Mouse (Mus musculus): ENCODE results near the gene Casp7. TPM values are rescaled to one million over a fixed set of nuclear protein-coding genes. Genes with fewer than 3 reads are reported as not detected.
A peak's percentile ranks its signal among the peaks of the same experiment; 100 is the strongest.
"Not testable (repeated sequence)": the region's sequence is repeated elsewhere in the genome, so short reads cannot be mapped to it uniquely, and the experiment has no call there.

Casp7 gene
- polyA plus RNA-seq, 1 experiment from 2014 or later = 17.2 TPM

DNA sequence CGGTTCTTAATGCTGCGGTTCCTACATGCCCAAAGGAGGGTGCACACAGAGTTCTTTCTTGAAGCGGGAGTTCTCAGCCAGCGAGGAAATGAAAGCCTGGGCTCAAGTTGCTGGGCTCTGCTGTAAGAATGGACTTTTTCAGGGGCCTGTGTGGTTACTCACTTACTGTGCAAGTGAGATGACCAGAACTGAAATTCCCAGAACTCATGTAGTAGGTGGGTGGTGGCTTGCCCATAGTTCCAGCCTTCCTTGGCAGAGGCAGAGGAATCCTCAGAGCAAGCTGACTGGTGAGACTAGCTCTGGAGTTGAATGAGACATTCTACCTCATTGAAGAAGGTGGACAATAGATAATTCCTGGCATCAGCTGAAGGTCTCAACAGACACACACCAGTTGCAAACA, 8.9 kb downstream of the Casp7 start:
- H3K4me1 ChIP-seq (ENCODE audit: control insufficient read depth, insufficient read depth, low read length) = no peaks in the 10 kb centered on the region
- no peak overlapping the region for H3K27ac ChIP-seq (replicated peaks; ENCODE audit: low read depth, low read length)
- no peak overlapping the region for H3K4me2 ChIP-seq (ENCODE audit: low read length)
- DNase-seq (no peak), ATAC-seq (ENCODE audit: low FRiP score, low TSS enrichment) (no peak)
- H3K27me3 ChIP-seq (ENCODE audit: control insufficient read depth, insufficient read depth, low read length) = no peaks in the 10 kb centered on the region
- 98% methylated on average over 4 of the region's 4 CpGs for WGBS
- no peak overlapping the region for H3K9ac ChIP-seq (replicated peaks; ENCODE audit: low read length)
- H3K4me3 ChIP-seq (replicated peaks; ENCODE audit: low read depth, low read length) = no peak overlapping the region
- H3K9me3 ChIP-seq (ENCODE audit: control insufficient read depth, low read length) = no peaks in the 10 kb centered on the region
- H3K36me3 ChIP-seq (ENCODE audit: control insufficient read depth, insufficient read depth, low read length) = no peaks in the 10 kb centered on the region

DNA sequence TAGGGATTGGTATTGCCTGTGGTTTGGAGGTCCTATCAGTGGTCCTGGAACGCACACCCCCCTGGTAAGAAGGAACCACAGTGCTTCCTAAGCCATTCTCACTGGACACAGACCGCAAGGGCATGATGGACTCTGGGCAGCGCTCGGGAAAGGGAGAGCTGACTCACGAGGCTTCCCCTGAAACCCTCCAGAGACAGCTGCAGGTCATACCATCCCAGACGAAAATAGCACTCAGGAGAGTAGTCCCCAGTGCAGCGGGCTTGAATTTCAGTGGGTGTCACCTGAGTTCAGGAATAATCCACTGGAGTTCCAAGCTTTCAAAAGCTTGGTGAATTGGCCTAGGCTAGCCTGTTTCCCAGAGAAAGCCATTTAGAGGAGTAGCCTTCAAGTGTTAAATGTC, 9.7 kb downstream of the Casp7 start:
- 94% methylated on average over 7 of the region's 7 CpGs for WGBS
- H3K27me3 ChIP-seq (ENCODE audit: control insufficient read depth, insufficient read depth, low read length) = no peaks in the 10 kb centered on the region

DNA sequence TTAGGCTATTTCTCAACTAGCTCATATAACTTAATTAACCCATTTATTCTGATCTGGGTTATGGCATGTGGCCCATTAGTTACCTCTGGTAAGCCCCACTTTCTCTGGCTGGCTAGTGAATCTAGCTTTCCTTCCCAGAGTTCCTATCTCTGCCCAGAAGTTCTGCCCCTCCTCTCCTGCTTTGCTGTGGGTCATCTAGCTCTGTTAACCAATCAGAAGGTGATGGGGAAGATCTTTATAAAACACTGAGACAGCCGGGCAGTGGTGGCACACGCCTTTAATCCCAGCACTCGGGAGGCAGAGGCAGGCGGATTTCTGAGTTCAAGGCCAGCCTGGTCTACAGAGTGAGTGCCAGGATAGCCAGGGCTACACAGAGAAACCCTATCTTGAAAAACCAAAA, 13.0 kb downstream of the Casp7 start:
- not testable (repeated sequence) for H3K4me1 ChIP-seq (ENCODE audit: control insufficient read depth, insufficient read depth, low read length); H3K9ac ChIP-seq (replicated peaks; ENCODE audit: low read length); ATAC-seq (ENCODE audit: low FRiP score, low TSS enrichment); H3K27ac ChIP-seq (replicated peaks; ENCODE audit: low read depth, low read length); H3K4me2 ChIP-seq (ENCODE audit: low read length); H3K9me3 ChIP-seq (ENCODE audit: control insufficient read depth, low read length); DNase-seq; H3K36me3 ChIP-seq (ENCODE audit: control insufficient read depth, insufficient read depth, low read length); H3K4me3 ChIP-seq (replicated peaks; ENCODE audit: low read depth, low read length); H3K27me3 ChIP-seq (ENCODE audit: control insufficient read depth, insufficient read depth, low read length)
- 93% methylated on average over 4 of the region's 4 CpGs for WGBS

More for the DNA sequence above, 9.7 kb downstream of the Casp7 start:
- H3K4me1 ChIP-seq (ENCODE audit: control insufficient read depth, insufficient read depth, low read length) = no peaks in the 10 kb centered on the region
- no peak overlapping the region for H3K9ac ChIP-seq (replicated peaks; ENCODE audit: low read length)
- H3K27ac ChIP-seq (replicated peaks; ENCODE audit: low read depth, low read length) = no peak overlapping the region
- H3K9me3 ChIP-seq (ENCODE audit: control insufficient read depth, low read length) = no peaks in the 10 kb centered on the region
- H3K4me3 ChIP-seq (replicated peaks; ENCODE audit: low read depth, low read length) = no peak overlapping the region
- H3K4me2 ChIP-seq (ENCODE audit: low read length) = no peak overlapping the region
- no peak for DNase-seq
- H3K36me3 ChIP-seq (ENCODE audit: control insufficient read depth, insufficient read depth, low read length) = no peaks in the 10 kb centered on the region
- no peak for ATAC-seq (ENCODE audit: low FRiP score, low TSS enrichment)

DNA sequence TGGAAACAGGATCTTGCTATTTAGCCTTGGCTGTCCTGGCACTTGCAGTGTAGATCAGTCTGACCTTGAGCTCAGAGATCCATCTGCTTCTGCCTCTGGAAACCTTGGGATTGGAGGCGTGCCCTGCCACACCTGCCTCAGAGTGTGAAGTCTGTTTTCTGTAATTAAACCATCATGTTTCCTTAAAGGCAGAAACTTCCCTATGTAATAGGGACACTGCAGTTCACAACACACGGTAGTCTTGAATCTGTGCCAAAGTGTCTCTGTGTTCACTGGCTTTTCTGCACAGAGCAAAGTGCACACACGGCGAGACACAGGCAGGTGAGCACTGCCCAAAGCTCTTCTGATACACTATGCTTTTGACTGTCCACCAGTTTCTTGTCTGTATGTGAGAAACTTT, 21.5 kb downstream of the Casp7 start:
- DNase-seq (no peak), ATAC-seq (ENCODE audit: low FRiP score, low TSS enrichment) (no peak)
- Histone ChIP-seq H3K27ac (replicated peaks; ENCODE audit: low read depth, low read length) (no peak overlapping the region), H3K27me3 (ENCODE audit: control insufficient read depth, insufficient read depth, low read length) (no peaks in the 10 kb centered on the region), H3K9ac (replicated peaks; ENCODE audit: low read length) (no peak overlapping the region), H3K4me1 (ENCODE audit: control insufficient read depth, insufficient read depth, low read length) (no peaks in the 10 kb centered on the region), H3K4me3 (replicated peaks; ENCODE audit: low read depth, low read length) (no peak overlapping the region), H3K4me2 (ENCODE audit: low read length) (no peak overlapping the region), H3K36me3 (ENCODE audit: control insufficient read depth, insufficient read depth, low read length) (no peaks in the 10 kb centered on the region), H3K9me3 (ENCODE audit: control insufficient read depth, low read length) (no peaks in the 10 kb centered on the region)
- WGBS = 91% methylated on average over 4 of the region's 4 CpGs

DNA sequence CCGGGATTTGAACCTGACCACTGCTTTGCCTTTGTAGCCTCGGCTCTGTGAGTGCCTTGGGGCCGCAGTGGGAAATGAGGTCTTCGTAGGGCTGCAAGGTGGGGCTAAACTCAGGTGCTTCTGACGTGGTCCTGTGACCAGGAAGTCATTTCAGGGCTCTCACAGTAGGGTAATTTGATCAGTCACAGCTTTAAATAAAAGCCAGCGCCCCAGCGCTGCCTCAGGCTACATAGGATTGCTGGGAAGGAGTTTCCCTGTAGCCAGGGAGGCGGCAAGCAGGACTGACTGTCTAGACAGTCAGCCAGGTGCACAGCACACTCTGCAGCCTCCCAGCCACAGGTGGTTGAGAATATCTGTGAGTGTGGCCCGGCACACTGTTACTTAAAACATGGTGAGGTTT, 22.5 kb downstream of the Casp7 start:
- no peak overlapping the region for H3K4me2 ChIP-seq (ENCODE audit: low read length)
- H3K27me3 ChIP-seq (ENCODE audit: control insufficient read depth, insufficient read depth, low read length) = no peaks in the 10 kb centered on the region
- H3K27ac ChIP-seq (replicated peaks; ENCODE audit: low read depth, low read length) = no peak overlapping the region
- no peaks in the 10 kb centered on the region for H3K9me3 ChIP-seq (ENCODE audit: control insufficient read depth, low read length)
- WGBS = 78% methylated on average over 9 of the region's 9 CpGs
- H3K4me1 ChIP-seq (ENCODE audit: control insufficient read depth, insufficient read depth, low read length) = no peaks in the 10 kb centered on the region
- no peak for DNase-seq
- no peak for ATAC-seq (ENCODE audit: low FRiP score, low TSS enrichment)
- no peaks in the 10 kb centered on the region for H3K36me3 ChIP-seq (ENCODE audit: control insufficient read depth, insufficient read depth, low read length)
- no peak overlapping the region for H3K9ac ChIP-seq (replicated peaks; ENCODE audit: low read length)
- H3K4me3 ChIP-seq (replicated peaks; ENCODE audit: low read depth, low read length) = no peak overlapping the region

DNA sequence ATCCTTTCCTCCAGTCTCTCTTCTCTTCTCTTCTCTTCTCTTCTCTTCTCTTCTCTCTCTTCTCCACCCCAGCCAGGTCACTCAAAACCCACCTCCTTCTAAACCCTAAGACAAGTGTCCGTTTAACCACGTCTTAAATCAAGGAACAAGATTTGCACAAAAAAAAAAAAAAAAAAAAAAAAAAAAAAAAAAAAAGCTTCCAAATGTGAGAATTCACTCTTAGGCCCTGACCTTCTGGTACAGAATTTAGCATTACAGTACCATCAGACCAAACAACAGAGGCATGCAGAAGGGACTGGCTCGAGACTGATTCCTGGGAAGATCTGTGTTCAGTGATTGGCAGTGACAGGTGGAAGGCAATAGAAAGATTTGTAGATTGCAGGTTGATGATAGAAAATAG, 23.4 kb downstream of the Casp7 start:
- 96% methylated on average over 3 of the region's 3 CpGs for WGBS
- no peaks in the 10 kb centered on the region for H3K4me1 ChIP-seq (ENCODE audit: control insufficient read depth, insufficient read depth, low read length)
- no peak overlapping the region for H3K27ac ChIP-seq (replicated peaks; ENCODE audit: low read depth, low read length)
- H3K9me3 ChIP-seq (ENCODE audit: control insufficient read depth, low read length) = no peaks in the 10 kb centered on the region
- no peak overlapping the region for H3K9ac ChIP-seq (replicated peaks; ENCODE audit: low read length)
- no peaks in the 10 kb centered on the region for H3K27me3 ChIP-seq (ENCODE audit: control insufficient read depth, insufficient read depth, low read length)
- DNase-seq (no peak), ATAC-seq (ENCODE audit: low FRiP score, low TSS enrichment) (no peak)
- no peaks in the 10 kb centered on the region for H3K36me3 ChIP-seq (ENCODE audit: control insufficient read depth, insufficient read depth, low read length)
- H3K4me3 ChIP-seq (replicated peaks; ENCODE audit: low read depth, low read length) = no peak overlapping the region
- H3K4me2 ChIP-seq (ENCODE audit: low read length) = no peak overlapping the region

DNA sequence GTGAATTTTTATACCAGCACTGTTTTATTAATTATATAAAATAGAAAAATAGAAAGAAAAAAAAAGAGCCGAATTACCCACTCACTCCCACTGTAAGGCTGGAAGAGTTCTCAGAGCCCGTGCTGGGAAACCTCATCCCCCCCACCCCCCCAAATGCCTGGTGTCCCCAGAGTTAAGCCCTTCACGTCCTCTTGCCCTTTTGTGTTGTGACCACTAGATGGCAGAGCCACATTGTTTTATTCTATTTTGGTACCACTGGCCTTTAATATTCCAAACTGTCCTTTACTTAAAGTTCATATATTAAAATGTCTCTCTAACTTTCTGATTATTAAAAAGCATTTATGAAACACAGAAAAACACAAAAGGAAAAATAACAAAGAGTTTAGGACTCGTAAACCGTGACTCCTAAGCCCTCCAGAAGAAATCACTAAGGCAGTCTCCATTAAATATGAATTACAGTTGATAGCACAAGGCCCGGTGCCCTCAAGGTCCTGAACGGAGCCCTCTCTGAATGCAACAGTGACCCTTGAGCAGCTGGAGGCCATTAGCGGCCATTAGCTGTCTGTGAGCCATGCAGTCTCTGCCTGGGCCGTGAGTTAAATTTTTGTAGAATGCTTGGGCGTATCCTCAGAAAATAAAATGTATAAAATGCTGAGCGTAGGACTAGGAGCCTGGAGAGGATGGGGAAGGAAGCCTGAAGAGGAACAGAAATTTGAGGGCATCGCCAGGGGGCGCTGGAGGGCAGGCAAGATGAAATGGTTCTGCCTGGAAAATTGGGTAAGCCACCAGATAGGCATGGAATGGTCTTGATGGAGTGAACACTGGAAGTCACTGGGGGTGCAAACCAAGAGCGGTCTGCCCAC, 25.8 kb downstream of the Casp7 start:
- Histone ChIP-seq H3K9me3 (ENCODE audit: control insufficient read depth, low read length) (no peaks in the 10 kb centered on the region), H3K9ac (replicated peaks; ENCODE audit: low read length) (no peak overlapping the region), H3K4me3 (replicated peaks; ENCODE audit: low read depth, low read length) (no peak overlapping the region), H3K4me1 (ENCODE audit: control insufficient read depth, insufficient read depth, low read length) (0 out of 2 replicates have a peak, but pooled peaks cover 5% of the 10 kb centered on the region), H3K4me2 (ENCODE audit: low read length) (no peak overlapping the region), H3K27ac (replicated peaks; ENCODE audit: low read depth, low read length) (no peak overlapping the region), H3K27me3 (ENCODE audit: control insufficient read depth, insufficient read depth, low read length) (no peaks in the 10 kb centered on the region), H3K36me3 (ENCODE audit: control insufficient read depth, insufficient read depth, low read length) (no peaks in the 10 kb centered on the region)
- WGBS = 38% methylated on average over 14 of the region's 14 CpGs
- DNase-seq (peak; percentile 84), ATAC-seq (ENCODE audit: low FRiP score, low TSS enrichment) (no peak)

DNA sequence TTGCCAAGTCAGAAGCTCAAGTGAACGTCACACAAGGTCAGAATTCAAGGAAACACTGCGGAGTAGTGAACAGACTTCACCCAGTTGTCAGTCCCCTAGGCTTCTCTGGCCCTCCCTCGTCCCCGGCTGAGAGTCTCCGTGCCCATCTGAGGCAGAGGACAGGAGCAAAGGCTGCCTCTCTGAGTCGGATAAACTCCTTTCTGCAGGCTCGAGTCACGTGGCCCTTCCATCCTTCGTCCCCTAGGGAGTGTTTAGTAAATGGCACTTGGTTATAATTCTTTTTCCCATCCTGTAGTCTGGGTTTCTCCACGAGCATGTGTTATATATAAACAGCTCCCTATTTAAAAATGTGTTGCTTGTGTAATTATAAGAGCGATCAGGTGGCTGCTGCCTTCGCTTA, 26.4 kb downstream of the Casp7 start:
- WGBS = 66% methylated on average over 12 of the region's 12 CpGs
- H3K27ac ChIP-seq (replicated peaks; ENCODE audit: low read depth, low read length) = no peak overlapping the region
- H3K4me2 ChIP-seq (ENCODE audit: low read length) = no peak overlapping the region
- H3K36me3 ChIP-seq (ENCODE audit: control insufficient read depth, insufficient read depth, low read length) = no peaks in the 10 kb centered on the region
- DNase-seq = no peak
- no peak overlapping the region for H3K9ac ChIP-seq (replicated peaks; ENCODE audit: low read length)
- no peaks in the 10 kb centered on the region for H3K9me3 ChIP-seq (ENCODE audit: control insufficient read depth, low read length)
- ATAC-seq (ENCODE audit: low FRiP score, low TSS enrichment) = no peak
- 0 out of 2 replicates have a peak, but pooled peaks cover 5% of the 10 kb centered on the region for H3K4me1 ChIP-seq (ENCODE audit: control insufficient read depth, insufficient read depth, low read length)
- no peaks in the 10 kb centered on the region for H3K27me3 ChIP-seq (ENCODE audit: control insufficient read depth, insufficient read depth, low read length)
- H3K4me3 ChIP-seq (replicated peaks; ENCODE audit: low read depth, low read length) = no peak overlapping the region
